Mouse (Mus musculus) heart, postnatal 0 days (tissue): Measurements from ENCODE around the gene Ntng1. TPM values are rescaled to one million over a fixed set of nuclear protein-coding genes. Genes with fewer than 3 reads are reported as not detected.

ENCODE experiments used
- ATAC-seq: fragments of 200-750 bp; cut with Nextera tagmentation; 2 replicates; pipeline ENCODE4 v1.8.0; 2017; ENCODE audit warnings: low read depth, moderate number of reproducible peaks, moderate library complexity; ENCODE audit not compliant: insufficient read depth
- DNase-seq: peaks from one replicate; pipeline ENCODE4 v3.0.0-alpha.2; 2016; ENCODE audit warnings: low spot score
- H3K27ac ChIP-seq: fragments of 300-500 bp; sonication (generic); 2 replicates; pipeline ENCODE4 v1.5.1; 2014; ENCODE audit warnings: low read depth, mild to moderate bottlenecking
- H3K27me3 ChIP-seq: fragments of 300-500 bp; sonication (generic); 2 replicates; pipeline ENCODE4 v1.6.1; 2014; ENCODE audit warnings: low read length, mixed read lengths; ENCODE audit not compliant: control insufficient read depth, insufficient read depth
- H3K36me3 ChIP-seq: fragments of 300-500 bp; sonication (generic); replicated peaks from 2 replicates; pipeline ENCODE4 v1.6.1; 2014; ENCODE audit warnings: low read length, mixed read lengths; ENCODE audit not compliant: control insufficient read depth, insufficient read depth
- H3K4me1 ChIP-seq: fragments of 300-500 bp; sonication (generic); 2 replicates; pipeline ENCODE4 v1.6.1; 2014; ENCODE audit warnings: antibody characterized with exemption; ENCODE audit not compliant: control insufficient read depth, insufficient read depth
- H3K4me2 ChIP-seq: fragments of 300-500 bp; sonication (generic); 2 replicates; pipeline ENCODE4 v1.6.1; 2014; ENCODE audit warnings: low read depth, mild to moderate bottlenecking, low read length, moderate library complexity
- H3K4me3 ChIP-seq: fragments of 300-500 bp; sonication (generic); 2 replicates; pipeline ENCODE4 v1.5.1; 2014; ENCODE audit warnings: low read depth, low read length
- H3K9ac ChIP-seq: fragments of 300-500 bp; sonication (generic); replicated peaks from 2 replicates; pipeline ENCODE4 v1.6.1; 2014; ENCODE audit warnings: low read depth, low read length, mixed read lengths
- H3K9me3 ChIP-seq: fragments of 300-500 bp; sonication (generic); replicated peaks from 2 replicates; pipeline ENCODE4 v1.6.1; 2016; ENCODE audit warnings: low read length; ENCODE audit not compliant: control insufficient read depth
- CTCF ChIP-seq: IDR thresholded peaks from 2 replicates; pipeline ENCODE4 v1.5.1; 2016; ENCODE audit warnings: antibody characterized with exemption, control low read depth, low read depth
- EP300 ChIP-seq: IDR thresholded peaks from 2 replicates; pipeline ENCODE4 v1.6.1; 2016; ENCODE audit warnings: antibody characterized with exemption, low read depth
- WGBS: fragments of 180-500 bp; shearing (Covaris S2); extraction: QIAGEN DNeasy Blood & Tissue Kit; methylation state at CpG from one replicate; pipeline ENCODE4 v1.1.7; 2014; 5-methylcytosine and 5-hydroxymethylcytosine counted together
- polyA plus RNA-seq: library from polyadenylated mRNA; unstranded; fragments of >200 nt; fragmentation: Nextera tagmentation; extraction: Ambion mirVana; gene quantifications from 2 replicates; pipeline ENCODE4 v1.2.1, GENCODE M21; 2015
- total RNA-seq: library from RNA; depleted of rRNA; stranded (reverse); fragments of >200 nt; gene quantifications from 2 replicates; pipeline ENCODE4 v1.2.3, GENCODE M21; 2014; ENCODE audit warnings: low replicate concordance

The Ntng1 gene
- total and polyA plus RNA-seq, 2 experiments from 2014 or later: 0.12 to 0.65 TPM

DNA sequence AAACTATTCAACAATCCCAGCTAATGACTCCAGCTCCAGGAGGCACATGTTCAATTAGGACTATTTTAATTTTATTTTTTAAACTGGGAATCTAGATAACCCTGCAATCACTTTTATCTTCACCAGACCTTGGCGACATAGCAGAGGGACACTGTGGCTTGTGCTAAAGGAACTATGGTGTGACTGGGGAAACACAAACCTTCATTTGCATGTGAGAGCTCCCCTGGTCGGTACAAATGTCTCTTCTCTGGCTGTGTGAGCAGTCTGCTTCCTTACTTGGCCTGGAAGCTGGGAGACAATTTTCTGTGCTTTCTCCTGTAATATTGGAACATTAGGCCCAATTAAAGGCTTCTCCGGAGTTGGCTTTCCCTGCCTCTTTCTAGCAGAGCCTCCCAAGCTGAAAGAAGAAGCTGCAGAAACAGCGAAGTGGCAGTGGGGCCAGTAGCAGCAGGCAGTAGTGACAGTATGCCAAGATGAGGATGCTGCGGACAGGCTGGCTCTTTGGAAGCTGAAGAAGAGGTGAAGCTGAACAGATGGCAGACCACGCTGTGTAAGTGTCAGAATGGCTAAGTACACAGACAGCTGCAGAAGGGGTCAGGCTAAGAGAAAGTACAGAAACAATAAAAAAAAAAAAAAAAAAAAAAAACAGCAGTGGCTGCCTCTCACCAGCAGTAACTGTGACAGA, 148.7 kb downstream of the Ntng1 start:
- Histone ChIP-seq H3K9me3 (no peaks in the 10 kb centered on the region), H3K4me1 (no peaks in the 10 kb centered on the region), H3K27me3 (no peaks in the 10 kb centered on the region), H3K4me3 (no peak overlapping the region), H3K9ac (no peak overlapping the region), H3K36me3 (no peaks in the 10 kb centered on the region), H3K27ac (no peak overlapping the region), H3K4me2 (no peak overlapping the region)
- 40% methylated on average over 6 of the region's 6 CpGs for WGBS
- TF ChIP-seq CTCF (no peak), EP300 (no peak)
- ATAC-seq: no peak
- DNase-seq: no peak

DNA sequence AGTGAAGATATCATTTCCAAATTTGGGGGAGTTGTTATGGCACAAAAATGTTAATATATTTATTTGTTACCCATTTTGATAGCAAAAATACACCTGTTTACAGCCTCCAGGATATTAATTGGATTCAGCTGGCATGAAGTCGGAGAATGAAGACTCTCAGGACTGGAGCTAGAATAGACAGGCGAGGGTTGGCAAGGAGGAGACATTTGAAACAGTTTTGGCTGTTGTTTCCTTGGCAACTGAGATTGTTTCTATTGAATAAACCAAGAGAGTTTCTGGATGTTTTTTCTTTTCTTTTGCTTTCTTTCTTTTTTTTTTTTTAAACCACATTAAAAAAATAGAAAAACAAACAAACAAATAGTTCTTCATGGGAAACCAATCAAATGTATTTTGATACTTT, 159.7 kb downstream of the Ntng1 start:
- ATAC-seq (no peak), DNase-seq (no peak)
- Histone ChIP-seq H3K9me3 (no peaks in the 10 kb centered on the region), H3K4me2 (no peak overlapping the region), H3K36me3 (no peaks in the 10 kb centered on the region), H3K4me3 (no peak overlapping the region), H3K27ac (no peak overlapping the region), H3K4me1 (no peaks in the 10 kb centered on the region), H3K9ac (no peak overlapping the region), H3K27me3 (no peaks in the 10 kb centered on the region)
- 67% methylated on average over 2 of the region's 2 CpGs for WGBS
- no peak for TF ChIP-seq EP300
- no peak for TF ChIP-seq CTCF

GRCm38 (mm10) chr3:109977614-109978013, 166.2 kb downstream of the Ntng1 start:
- Histone ChIP-seq H3K36me3 (no peaks in the 10 kb centered on the region), H3K27me3 (no peaks in the 10 kb centered on the region), H3K4me1 (no peaks in the 10 kb centered on the region), H3K4me2 (no peak overlapping the region), H3K9ac (no peak overlapping the region), H3K9me3 (no peaks in the 10 kb centered on the region), H3K4me3 (no peak overlapping the region), H3K27ac (no peak overlapping the region)
- ATAC-seq (no peak), DNase-seq (no peak)
- no peak for TF ChIP-seq CTCF
- no peak for TF ChIP-seq EP300
- WGBS: 48% methylated on average over 2 of the region's 2 CpGs

GRCm38 (mm10) chr3:109975106-109975505, 168.7 kb downstream of the Ntng1 start:
- H3K9ac ChIP-seq: no peak overlapping the region
- no peak overlapping the region for H3K4me3 ChIP-seq
- H3K4me1 ChIP-seq: no peaks in the 10 kb centered on the region
- H3K9me3 ChIP-seq: no peaks in the 10 kb centered on the region
- no peaks in the 10 kb centered on the region for H3K27me3 ChIP-seq
- ATAC-seq: no peak
- no peaks in the 10 kb centered on the region for H3K36me3 ChIP-seq
- 61% methylated on average over 4 of the region's 4 CpGs for WGBS
- no peak overlapping the region for H3K27ac ChIP-seq
- H3K4me2 ChIP-seq: no peak overlapping the region
- DNase-seq: no peak
- TF ChIP-seq EP300: no peak
- TF ChIP-seq CTCF: no peak

DNA sequence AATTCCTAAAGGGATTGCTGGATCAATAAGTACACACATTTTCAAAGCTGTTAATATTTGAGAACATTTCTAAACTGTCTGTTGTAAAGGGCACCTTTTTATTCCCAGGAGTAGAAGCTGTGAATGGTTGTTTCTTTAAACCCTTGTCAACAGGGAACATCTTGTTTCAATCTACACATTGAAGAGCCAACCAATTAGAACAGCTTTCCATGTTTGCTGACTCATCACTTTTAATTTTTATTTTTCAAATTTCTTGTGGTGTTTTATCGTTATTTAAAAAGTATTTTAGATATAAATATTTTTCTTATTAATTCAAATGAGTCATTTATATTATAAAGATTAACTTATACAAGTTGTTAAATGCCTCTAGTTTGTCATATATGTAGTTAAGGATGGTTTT, 172.3 kb downstream of the Ntng1 start:
- Histone ChIP-seq H3K27me3 (no peaks in the 10 kb centered on the region), H3K36me3 (no peaks in the 10 kb centered on the region), H3K4me2 (no peak overlapping the region), H3K4me1 (no peaks in the 10 kb centered on the region), H3K9me3 (no peaks in the 10 kb centered on the region), H3K4me3 (no peak overlapping the region), H3K9ac (no peak overlapping the region), H3K27ac (no peak overlapping the region)
- TF ChIP-seq CTCF: no peak
- no peak for TF ChIP-seq EP300
- DNase-seq (no peak), ATAC-seq (no peak)
- 46% methylated on average over 1 of the region's 1 CpGs for WGBS

DNA sequence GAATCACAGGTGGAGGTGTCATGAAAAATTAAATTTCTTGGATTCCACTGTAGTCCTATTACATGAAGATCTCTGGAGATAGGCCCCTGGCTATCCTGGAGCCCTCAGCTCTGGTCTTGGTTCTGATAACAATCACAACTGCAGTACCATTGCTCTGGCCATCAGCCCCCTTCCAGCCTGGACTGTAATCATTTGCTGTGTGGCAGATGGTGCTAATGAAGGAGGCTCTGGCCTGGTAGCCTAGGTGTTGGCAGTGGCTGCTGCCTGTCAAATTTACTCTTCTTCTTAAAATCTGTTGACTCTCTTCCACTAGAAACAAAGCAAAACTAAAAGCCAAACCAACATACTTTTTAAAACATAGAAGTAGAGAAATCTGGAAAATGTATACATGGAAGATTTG, 173.6 kb downstream of the Ntng1 start:
- no peaks in the 10 kb centered on the region for H3K9me3 ChIP-seq
- TF ChIP-seq EP300 (no peak), CTCF (no peak)
- no peak overlapping the region for H3K4me2 ChIP-seq
- no peak overlapping the region for H3K4me3 ChIP-seq
- DNase-seq: no peak
- H3K27me3 ChIP-seq: no peaks in the 10 kb centered on the region
- H3K27ac ChIP-seq: no peak overlapping the region
- no peak overlapping the region for H3K9ac ChIP-seq
- no peaks in the 10 kb centered on the region for H3K4me1 ChIP-seq
- ATAC-seq: no peak
- H3K36me3 ChIP-seq: no peaks in the 10 kb centered on the region
